Mouse (Mus musculus) kidney, adult 2 months (tissue): ENCODE data around the gene A030014E15Rik.
"Not testable (repeated sequence)": the region's sequence is repeated elsewhere in the genome, so short reads cannot be mapped to it uniquely, and the experiment has no call there.

Source experiments
- CTCF ChIP-seq: fragments of 200-500 bp; conservative IDR thresholded peaks from 2 replicates; pipeline ENCODE4 v1.5.1; 2011; ENCODE audit warnings: low read depth, mild to moderate bottlenecking, control low read depth, low read length, moderate library complexity, mixed read lengths; ENCODE audit not compliant: insufficient read depth, insufficient read length
- POLR2A ChIP-seq: fragments of 200-500 bp; IDR thresholded peaks from one replicate; pipeline ENCODE4 v1.6.1; 2011; ENCODE audit warnings: low read depth, low read length, control low read depth

GRCm38 (mm10) chr1:82955913-82956312 lies 31.2 kb downstream of the A030014E15Rik start, which contains the start of gene Gm7544:
- not testable (repeated sequence) for TF ChIP-seq CTCF, POLR2A
